Mouse (Mus musculus) urinary bladder, adult 18-20 months (tissue): ENCODE data around the gene Nomo1.

Experiments used
- DNase-seq, 2 experiments: peaks; one replicate each; pipeline ENCODE4 v3.0.0; 2022; ENCODE audit warnings: low spot score in 2 of 2, mixed read lengths in 2 of 2

The Nomo1 gene

GRCm38 (mm10) chr7:46045882-46046281, 12.4 kb downstream of the Nomo1 start:
- no peak for DNase-seq

GRCm38 (mm10) chr7:46047873-46048562, 14.5 kb downstream of the Nomo1 start:
- DNase-seq, result no peak

DNA sequence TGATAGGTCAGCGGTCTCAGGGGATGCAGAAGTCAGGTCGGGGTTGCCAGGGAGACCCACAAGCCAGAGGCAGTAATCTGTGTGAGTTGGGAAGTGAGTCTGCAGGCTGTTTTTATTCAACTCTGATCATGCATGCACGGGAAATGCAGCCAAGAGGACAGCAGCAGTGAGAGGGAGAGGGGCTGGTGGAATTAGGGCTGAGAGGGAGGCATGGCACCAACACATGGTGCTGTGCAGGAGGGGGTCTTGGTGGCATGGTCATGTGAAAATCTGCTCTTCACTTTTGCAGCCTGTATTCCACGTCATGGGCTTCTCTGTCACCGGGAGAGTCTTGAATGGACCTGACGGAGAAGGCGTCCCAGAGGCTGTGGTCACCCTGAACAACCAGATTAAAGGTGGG, 16.5 kb downstream of the Nomo1 start:
- no peak for DNase-seq

- DNase-seq, result no peak
Measured at GRCm38 (mm10) chr7:46052161-46052821, 18.8 kb downstream of the Nomo1 start.

DNA sequence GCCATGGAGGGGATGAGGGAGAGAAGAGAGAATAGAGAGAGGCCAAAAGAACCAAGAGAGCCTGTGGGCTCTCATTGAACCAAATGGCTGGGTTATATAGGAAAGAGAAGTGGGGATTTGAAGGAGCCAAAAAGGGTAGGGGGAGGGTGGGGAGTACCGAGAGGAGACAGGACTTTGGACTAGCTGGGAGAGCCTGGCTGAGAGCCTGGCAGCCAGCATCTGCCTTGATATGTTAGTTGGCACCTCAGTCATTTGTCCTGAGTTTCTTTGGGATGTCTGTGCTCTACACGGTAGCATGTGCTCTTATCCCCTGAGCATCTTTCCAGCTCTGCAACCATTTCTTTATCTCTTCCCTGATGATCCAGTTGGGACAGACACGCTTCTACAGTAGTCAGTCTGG, 20.1 kb downstream of the Nomo1 start:
- no peak for DNase-seq

- no peak for DNase-seq
Measured at GRCm38 (mm10) chr7:46058882-46059281, 25.4 kb downstream of the Nomo1 start.

GRCm38 (mm10) chr7:46060688-46061087, 27.2 kb downstream of the Nomo1 start:
- DNase-seq, result no peak

DNA sequence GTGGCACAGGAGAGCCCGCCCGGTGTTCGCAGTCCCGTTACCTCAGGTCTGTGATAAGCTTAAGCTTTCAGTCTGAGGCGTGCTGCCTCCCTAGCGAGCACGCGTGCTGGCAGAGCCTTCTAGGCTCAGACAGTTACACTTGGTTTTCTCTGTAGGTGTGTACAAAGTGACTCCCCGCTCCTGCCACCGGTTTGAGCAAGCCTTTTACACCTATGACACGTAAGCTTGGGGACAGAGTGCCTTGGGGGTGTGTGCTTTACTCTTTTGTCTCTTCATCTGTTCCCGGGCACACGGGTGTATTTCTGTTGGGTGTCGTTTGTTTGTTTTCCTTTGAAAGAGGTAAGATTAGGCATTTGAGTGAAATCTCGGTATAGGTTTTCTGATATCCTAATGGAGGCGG, 28.1 kb downstream of the Nomo1 start:
- DNase-seq, result no peak

DNA sequence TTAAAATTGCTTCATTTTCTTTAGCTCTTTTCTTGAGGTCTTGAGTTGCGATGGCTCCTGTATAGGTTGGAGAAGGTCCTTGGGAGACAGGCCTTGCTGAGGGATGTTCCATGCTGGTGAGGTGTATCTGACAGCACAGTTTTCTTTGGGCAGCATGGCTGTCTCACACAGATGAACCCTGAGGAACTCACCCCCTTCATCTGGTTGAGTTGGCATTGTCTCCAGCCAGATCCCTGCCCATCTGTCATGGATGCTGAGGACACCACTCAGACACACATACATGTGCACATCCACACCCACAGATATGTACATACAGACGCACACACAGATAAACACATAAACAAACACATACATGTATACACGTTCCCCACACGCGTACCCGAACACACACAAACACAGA, 29.8 kb downstream of the Nomo1 start:
- DNase-seq, result no peak

GRCm38 (mm10) chr7:46068831-46069230, 35.3 kb downstream of the Nomo1 start:
- DNase-seq, result no peak

DNA sequence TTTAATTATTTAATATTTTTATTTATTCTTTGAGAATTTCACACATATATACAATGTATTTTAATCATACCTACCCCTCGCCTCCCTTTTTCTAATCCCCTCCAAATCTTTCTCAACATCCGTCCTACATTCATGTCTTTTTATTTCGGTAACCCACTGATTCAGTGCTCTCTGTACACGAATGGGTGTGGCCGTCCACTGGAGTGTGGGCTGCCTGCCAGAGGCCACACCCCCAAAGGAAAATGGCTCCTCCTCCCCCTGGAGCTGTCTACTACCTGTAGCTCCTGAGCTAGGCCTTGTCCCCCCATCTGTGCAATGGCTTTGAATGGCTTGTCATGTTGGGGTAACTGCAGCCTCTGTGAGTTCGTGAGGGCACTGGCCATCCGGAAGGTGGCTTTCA, 43.3 kb downstream of the Nomo1 start:
- no peak for DNase-seq

DNA sequence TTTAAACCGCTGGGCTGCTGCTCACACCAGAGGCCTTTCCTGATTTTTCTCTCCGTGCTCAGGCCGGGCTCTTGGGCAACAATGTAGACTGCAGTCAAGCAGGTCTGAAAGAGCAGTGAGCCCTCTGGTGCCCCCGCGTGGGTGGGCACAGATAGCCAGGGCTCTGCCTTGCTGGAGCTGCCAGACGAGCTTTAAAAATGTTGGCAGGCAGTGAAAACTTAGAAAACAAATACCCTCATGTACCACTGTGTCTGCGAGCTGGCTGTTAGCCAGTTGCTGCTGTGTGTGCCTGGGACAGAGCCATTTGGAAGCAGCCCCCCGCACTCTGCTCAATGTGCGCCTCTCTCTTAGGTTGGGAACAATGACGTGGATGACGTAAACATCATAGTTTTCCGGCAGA, 44.2 kb downstream of the Nomo1 start:
- no peak for DNase-seq

- DNase-seq, result no peak
Measured at GRCm38 (mm10) chr7:46084024-46084423, 50.5 kb downstream of the Nomo1 start.

DNA sequence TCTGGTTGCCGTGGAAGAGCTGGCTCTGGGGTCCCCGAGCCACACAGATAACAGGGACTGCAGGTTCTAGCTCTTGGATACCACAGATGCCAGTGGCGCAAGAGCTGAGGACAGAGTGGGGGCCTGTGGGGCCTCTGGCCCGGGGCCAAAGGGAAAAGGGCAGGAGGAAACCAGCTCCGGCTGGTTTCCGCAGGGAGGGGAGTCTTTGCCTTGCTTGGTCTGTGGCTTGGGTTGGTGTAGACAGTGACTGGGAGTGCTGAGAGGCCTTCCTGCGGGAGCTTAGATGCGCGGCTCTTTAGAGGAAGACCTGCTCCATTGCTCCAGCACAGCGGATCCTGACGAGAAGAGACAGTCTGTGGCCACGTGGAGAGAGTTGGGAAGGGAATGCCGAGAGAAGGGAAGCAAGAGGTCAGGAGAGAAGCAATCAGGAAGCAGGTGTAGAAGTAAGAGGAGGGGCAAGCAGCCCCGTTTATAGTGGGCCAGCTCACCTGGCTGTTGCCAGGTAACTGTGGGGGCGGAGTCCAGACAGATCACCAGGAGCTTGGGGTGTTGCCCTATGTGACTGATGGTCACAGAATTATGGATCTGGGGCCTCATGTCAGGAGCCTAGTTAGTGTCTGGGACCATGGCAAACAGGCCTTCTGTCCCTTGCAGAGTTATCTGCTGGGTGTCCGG, 51.5 kb downstream of the Nomo1 start:
- DNase-seq, result no peak

DNA sequence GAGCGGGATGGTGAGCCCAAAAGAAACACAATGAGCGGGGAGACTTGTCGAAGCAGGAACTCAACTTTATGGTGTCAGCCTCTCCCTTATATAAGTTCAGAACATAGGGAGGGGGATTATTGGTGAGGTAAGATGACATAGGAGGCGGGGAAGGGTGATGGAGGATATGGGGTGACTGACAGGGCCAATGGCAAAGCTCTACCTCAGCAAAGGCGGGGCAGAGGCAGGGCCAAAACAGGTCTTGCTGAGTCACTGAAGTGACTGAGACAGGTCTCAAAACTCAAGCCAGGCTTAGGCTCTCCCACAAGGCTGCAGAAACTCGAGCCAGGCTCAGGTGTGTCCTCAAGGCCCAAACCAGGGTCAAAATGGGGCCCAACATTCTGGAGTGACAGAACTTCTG, 52.9 kb downstream of the Nomo1 start:
- DNase-seq, result no peak

DNA sequence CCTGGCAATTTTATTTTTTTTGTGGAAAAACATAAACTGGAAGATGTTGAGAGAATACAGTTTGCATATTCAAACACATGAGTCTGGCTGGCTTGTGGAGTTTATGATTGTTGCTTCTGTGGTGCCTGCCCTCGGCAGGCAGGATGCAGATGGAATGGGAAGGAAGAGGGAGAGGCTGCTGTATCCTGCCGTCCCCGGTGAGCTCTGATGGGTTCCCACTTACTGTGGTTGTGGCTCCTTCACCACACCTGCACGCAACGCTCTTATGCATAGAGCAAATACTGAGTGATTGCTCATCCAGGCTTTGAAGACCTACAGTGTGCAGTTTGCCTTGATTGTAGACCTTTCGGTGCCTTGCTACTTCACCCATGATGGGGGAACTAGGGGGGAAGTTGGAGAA, 54.7 kb downstream of the Nomo1 start:
- no peak for DNase-seq

GRCm38 (mm10) chr7:46092803-46093202, 59.3 kb downstream of the Nomo1 start:
- DNase-seq, result no peak

GRCm38 (mm10) chr7:46096136-46096535, 62.6 kb downstream of the Nomo1 start:
- peak; percentile 19 to 49 for DNase-seq

- DNase-seq, result no peak
Measured at GRCm38 (mm10) chr7:46097319-46097783, 63.9 kb downstream of the Nomo1 start.

GRCm38 (mm10) chr7:46098221-46098918, 64.9 kb downstream of the Nomo1 start:
- DNase-seq, result no peak

DNA sequence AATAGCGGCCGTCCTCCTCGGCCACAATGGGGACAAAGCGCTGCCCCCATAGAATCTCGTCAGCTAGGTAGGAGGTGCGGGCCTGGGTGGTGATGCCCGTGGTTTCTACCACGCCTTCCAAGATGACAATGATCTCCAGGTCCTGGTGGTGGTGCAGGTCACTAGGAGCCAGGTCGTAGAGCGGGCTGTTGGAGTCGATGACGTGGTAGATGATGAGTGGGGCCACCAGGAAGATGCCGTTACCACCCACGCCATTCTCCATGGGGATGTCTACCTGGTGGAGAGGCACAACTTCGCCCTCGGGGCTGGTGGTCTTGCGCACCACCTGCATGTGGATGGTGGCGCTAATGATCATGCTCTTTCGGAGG, 65.4 kb downstream of the Nomo1 start:
- DNase-seq, result no peak

DNA sequence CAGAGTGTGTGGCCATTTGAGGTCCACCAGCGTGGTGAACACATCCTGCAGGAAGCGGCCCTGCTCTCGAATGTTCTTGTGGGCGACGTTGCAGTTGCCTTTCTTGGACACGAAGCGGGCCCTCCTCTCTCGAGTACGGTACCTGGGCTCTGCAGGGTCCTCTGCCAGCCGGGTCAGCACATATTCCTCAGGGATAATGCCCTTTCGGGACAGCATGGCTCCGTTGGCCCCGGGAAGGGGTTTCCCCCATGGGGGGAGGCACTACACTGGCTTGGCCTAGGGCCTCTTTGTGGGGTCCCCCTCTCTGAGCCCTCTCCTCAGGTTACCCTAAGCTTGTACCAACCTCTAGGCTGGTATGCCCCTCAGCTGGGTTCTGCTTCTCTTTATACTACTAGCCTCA, 66.2 kb downstream of the Nomo1 start:
- DNase-seq, result no peak
